Mouse (Mus musculus): ENCODE results near the gene Wfdc6a. TPM values are rescaled to one million over a fixed set of nuclear protein-coding genes. Genes with fewer than 3 reads are reported as not detected.
"Not testable (repeated sequence)": the region's sequence is repeated elsewhere in the genome, so short reads cannot be mapped to it uniquely, and the experiment has no call there.

The Wfdc6a gene
- not detected for total RNA-seq (2021)
- long read RNA-seq, experiment 1, result 0 reads
- long read RNA-seq, experiment 2, result 0 reads

- DNase-seq (ENCODE audit: low spot score), result peak; percentile 37
Measured at GRCm38 (mm10) chr2:164585025-164585725, at the start of gene Wfdc6a. Gene Wfdc6a, minus strand, starts transcription at chr2:164585447.

- DNase-seq (ENCODE audit: low spot score), result no peak
Measured at GRCm38 (mm10) chr2:164621775-164622174, 36.5 kb upstream of the Wfdc6a start.

GRCm38 (mm10) chr2:164619050-164619449 is 33.8 kb upstream of the Wfdc6a start:
- no peak for DNase-seq (ENCODE audit: low spot score)

- no peak for DNase-seq (ENCODE audit: low spot score)
Measured at GRCm38 (mm10) chr2:164615386-164615785, 30.1 kb upstream of the Wfdc6a start.

GRCm38 (mm10) chr2:164613471-164613870 is 28.2 kb upstream of the Wfdc6a start, which contains the start of the genes Wfdc6b and Wfdc8:
Gene Wfdc6b, plus strand, starts transcription at chr2:164613522.
Gene Wfdc8, minus strand, starts transcription at chr2:164613626.
- DNase-seq (ENCODE audit: low spot score), result peak; percentile 51

- DNase-seq (ENCODE audit: low spot score), result no peak
Measured at GRCm38 (mm10) chr2:164608781-164609180, 23.5 kb upstream of the Wfdc6a start.

GRCm38 (mm10) chr2:164604411-164604810 is 19.2 kb upstream of the Wfdc6a start:
- DNase-seq (ENCODE audit: low spot score), result no peak

- DNase-seq (ENCODE audit: low spot score), result no peak
Measured at GRCm38 (mm10) chr2:164603482-164603881, 18.2 kb upstream of the Wfdc6a start.

- DNase-seq (ENCODE audit: low spot score), result no peak
Measured at GRCm38 (mm10) chr2:164600179-164600578, 14.9 kb upstream of the Wfdc6a start.

- DNase-seq (ENCODE audit: low spot score), result no peak
Measured at GRCm38 (mm10) chr2:164593494-164593893, 8.2 kb upstream of the Wfdc6a start, which contains the start of gene Eppin. Gene Eppin, minus strand, starts transcription at chr2:164593594.

- DNase-seq (ENCODE audit: low spot score), result no peak
Measured at GRCm38 (mm10) chr2:164592014-164592413, 6.8 kb upstream of the Wfdc6a start.

GRCm38 (mm10) chr2:164573359-164573758 is 11.9 kb downstream of the Wfdc6a start, which contains the start of gene Spint3:
Gene Spint3, minus strand, starts transcription at chr2:164573459.
- DNase-seq (ENCODE audit: low spot score), result not testable (repeated sequence)

- DNase-seq (ENCODE audit: low spot score), result no peak
Measured at GRCm38 (mm10) chr2:164567460-164567859, 17.8 kb downstream of the Wfdc6a start.

GRCm38 (mm10) chr2:164566997-164567396 is 18.2 kb downstream of the Wfdc6a start:
- no peak for DNase-seq (ENCODE audit: low spot score)

GRCm38 (mm10) chr2:164564346-164564745 is 20.9 kb downstream of the Wfdc6a start:
- DNase-seq (ENCODE audit: low spot score), result no peak

GRCm38 (mm10) chr2:164563339-164564038 is 21.8 kb downstream of the Wfdc6a start:
- DNase-seq (ENCODE audit: low spot score), result no peak

- DNase-seq (ENCODE audit: low spot score), result peak; percentile 32
Measured at GRCm38 (mm10) chr2:164562391-164563188, 22.7 kb downstream of the Wfdc6a start, which contains the start of gene Wfdc2. Gene Wfdc2, plus strand, starts transcription at chr2:164562413.

GRCm38 (mm10) chr2:164560106-164560505 is 25.1 kb downstream of the Wfdc6a start:
- no peak for DNase-seq (ENCODE audit: low spot score)

- DNase-seq (ENCODE audit: low spot score), result no peak
Measured at GRCm38 (mm10) chr2:164558991-164559645, 26.1 kb downstream of the Wfdc6a start.

GRCm38 (mm10) chr2:164558426-164558825 is 26.8 kb downstream of the Wfdc6a start:
- no peak for DNase-seq (ENCODE audit: low spot score)

GRCm38 (mm10) chr2:164551502-164551901 is 33.7 kb downstream of the Wfdc6a start:
- DNase-seq (ENCODE audit: low spot score), result no peak

All from gastrocnemius, adult 18-20 months (tissue).